Mouse (Mus musculus) gastrocnemius, adult 2 months (tissue): ENCODE data around the gene Ghr. TPM values are rescaled to one million over a fixed set of nuclear protein-coding genes. Genes with fewer than 3 reads are reported as not detected.

Source experiments
- DNase-seq: peaks from one replicate; pipeline ENCODE4 v3.0.0; 2022
- H3K27ac ChIP-seq: fragments of 200-600 bp; 2 replicates; pipeline ENCODE4 v1.8.1; 2022; ENCODE audit warnings: mild to moderate bottlenecking
- H3K4me3 ChIP-seq: fragments of 200-600 bp; 2 replicates; pipeline ENCODE4 v1.8.1; 2022; ENCODE audit warnings: mild to moderate bottlenecking, moderate library complexity
- CTCF ChIP-seq: fragments of 200-600 bp; IDR thresholded peaks from 2 replicates; pipeline ENCODE4 v1.8.1; 2022; ENCODE audit warnings: antibody characterized with exemption, mild to moderate bottlenecking, moderate library complexity
- intact Hi-C: fragments of 180-260 bp; cut with DNase I; formaldehyde crosslinking; loops from one replicate; pipeline ENCODE4 v1.15.1; 2025
- total RNA-seq, 2 experiments: library from RNA; stranded (reverse); gene quantifications; 2 replicates each; pipeline ENCODE4 v1.2.3; 2021

The Ghr gene
- total RNA-seq, 2 experiments from 2014 or later, result 136 to 166 TPM

DNA sequence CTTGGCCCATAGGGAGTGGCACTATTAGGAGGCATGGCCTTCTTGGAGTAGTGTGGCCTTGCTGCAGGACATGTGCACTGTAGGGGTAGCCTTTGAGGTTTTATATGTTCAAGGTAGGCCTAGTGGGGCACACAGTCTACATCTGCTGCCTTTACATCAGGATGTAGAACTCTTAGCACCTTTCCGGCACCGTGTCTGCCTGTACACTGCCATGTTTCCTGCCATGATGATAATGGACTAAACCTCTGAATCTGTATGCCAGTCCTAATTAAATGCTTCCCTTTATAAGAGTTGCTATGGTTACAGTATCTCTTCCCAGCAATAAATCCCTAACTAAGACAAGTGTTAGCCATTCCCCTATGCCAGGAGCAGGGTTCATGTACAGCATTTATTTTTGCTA, 76.0 kb downstream of the Ghr start:
- Histone ChIP-seq H3K27ac (no peak overlapping the region; the same call in 1 of the 2 replicates), H3K4me3 (no peak overlapping the region)
- DNase-seq, result no peak
- TF ChIP-seq CTCF, result no peak
- intact Hi-C loops, result loop anchor here (5.0 kb wide), 2 partner anchors 45 to 75 kb away; partner anchors contain the start of gene Ghr

- TF ChIP-seq CTCF, result no peak
- DNase-seq, result no peak
- intact Hi-C loops, result loop anchor here (5.0 kb wide), 2 partner anchors 42 to 78 kb away; partner anchors contain the start of gene Ghr
- H3K4me3 ChIP-seq, result no peak overlapping the region
- H3K27ac ChIP-seq, result peak overlapping the region; percentile 31
Observed at GRCm38 (mm10) chr15:3504700-3505099, 78.6 kb downstream of the Ghr start.

- no peak for DNase-seq
- no peak for TF ChIP-seq CTCF
- intact Hi-C loops, result no loop called here
- H3K27ac ChIP-seq, result peak overlapping the region; percentile 6; the same call in 1 of the 2 replicates
- no peak overlapping the region for H3K4me3 ChIP-seq
Observed at GRCm38 (mm10) chr15:3501683-3502082, 81.6 kb downstream of the Ghr start.

- Histone ChIP-seq H3K4me3 (peak overlapping the region; percentile 11; the same call in 1 of the 2 replicates), H3K27ac (peak overlapping the region; percentile 63)
- TF ChIP-seq CTCF, result no peak
- DNase-seq, result no peak
- intact Hi-C loops, result no loop called here
Observed at GRCm38 (mm10) chr15:3499020-3499419, 84.3 kb downstream of the Ghr start.

- TF ChIP-seq CTCF, result no peak
- intact Hi-C loops, result no loop called here
- H3K27ac ChIP-seq, result peak overlapping the region; percentile 63; the same call in 1 of the 2 replicates
- no peak overlapping the region for H3K4me3 ChIP-seq
- no peak for DNase-seq
Observed at GRCm38 (mm10) chr15:3497946-3498580, 85.2 kb downstream of the Ghr start.

GRCm38 (mm10) chr15:3490868-3491267, 92.4 kb downstream of the Ghr start:
- Histone ChIP-seq H3K27ac (no peak overlapping the region), H3K4me3 (no peak overlapping the region)
- intact Hi-C loops, result no loop called here
- no peak for TF ChIP-seq CTCF
- DNase-seq, result no peak

- no peak overlapping the region for H3K27ac ChIP-seq
- no peak for TF ChIP-seq CTCF
Observed at GRCm38 (mm10) chr15:3490011-3490410, 93.3 kb downstream of the Ghr start.

GRCm38 (mm10) chr15:3489180-3489579, 94.1 kb downstream of the Ghr start:
- no peak for TF ChIP-seq CTCF
- Histone ChIP-seq H3K27ac (peak overlapping the region; percentile 41; the same call in 1 of the 2 replicates), H3K4me3 (no peak overlapping the region)
- DNase-seq, result peak; percentile 14
- intact Hi-C loops, result no loop called here

More at GRCm38 (mm10) chr15:3490011-3490410, 93.3 kb downstream of the Ghr start:
- intact Hi-C loops, result no loop called here
- DNase-seq, result no peak
- no peak overlapping the region for H3K4me3 ChIP-seq

- Histone ChIP-seq H3K4me3 (no peak overlapping the region), H3K27ac (peak overlapping the region; percentile 41; the same call in 1 of the 2 replicates)
- intact Hi-C loops, result no loop called here
- DNase-seq, result no peak
- no peak for TF ChIP-seq CTCF
Observed at GRCm38 (mm10) chr15:3488601-3489000, 94.7 kb downstream of the Ghr start.

- TF ChIP-seq CTCF, result no peak
- peak; percentile 68 for DNase-seq
- intact Hi-C loops, result no loop called here
Observed at GRCm38 (mm10) chr15:3486691-3487090, 96.6 kb downstream of the Ghr start.

GRCm38 (mm10) chr15:3485367-3485766, 97.9 kb downstream of the Ghr start:
- Histone ChIP-seq H3K4me3 (no peak overlapping the region), H3K27ac (peak overlapping the region; percentile 77)
- no peak for DNase-seq
- intact Hi-C loops, result no loop called here
- TF ChIP-seq CTCF, result no peak

More at GRCm38 (mm10) chr15:3486691-3487090, 96.6 kb downstream of the Ghr start:
- no peak overlapping the region for H3K4me3 ChIP-seq
- peak overlapping the region; percentile 77 for H3K27ac ChIP-seq

DNA sequence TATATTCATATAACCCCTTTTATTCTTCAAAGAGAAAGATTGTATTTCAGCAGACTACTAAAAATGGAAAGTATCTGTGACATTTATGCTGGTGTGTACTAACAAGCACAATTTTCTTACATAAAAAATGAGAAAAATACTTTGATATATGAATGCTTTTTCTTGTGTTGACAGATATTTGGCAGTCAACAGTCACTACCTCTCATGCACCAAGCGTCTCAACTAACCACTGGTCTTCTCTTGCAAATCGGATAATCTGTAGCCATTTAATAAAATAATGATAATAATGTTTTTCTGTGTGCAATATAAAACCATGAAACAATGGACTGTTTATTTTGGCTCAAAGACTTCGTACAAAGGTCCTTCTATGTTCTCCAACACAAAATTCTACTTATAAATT, 99.8 kb downstream of the Ghr start:
- Histone ChIP-seq H3K4me3 (no peak overlapping the region), H3K27ac (peak overlapping the region; percentile 38; the same call in 1 of the 2 replicates)
- TF ChIP-seq CTCF, result no peak
- intact Hi-C loops, result no loop called here
- DNase-seq, result no peak

DNA sequence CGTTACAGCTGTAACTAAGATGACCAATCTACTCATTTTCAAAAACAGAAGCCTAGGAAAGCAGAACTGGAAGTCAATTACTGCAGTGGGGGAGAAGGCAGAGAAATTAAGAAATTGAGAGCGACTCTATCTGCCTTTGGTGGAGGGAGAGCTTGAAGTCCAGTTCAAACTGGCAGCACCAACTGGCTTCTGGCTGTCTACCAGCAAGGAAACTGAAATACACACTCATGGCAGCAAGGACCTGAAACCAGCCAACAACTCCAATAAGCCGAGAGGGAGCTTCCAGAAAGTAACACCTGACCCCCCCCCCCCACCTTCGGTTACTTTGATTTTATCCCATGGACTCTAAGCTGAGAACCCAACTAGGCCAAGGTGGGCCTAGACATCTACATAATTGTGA, 114.1 kb downstream of the Ghr start:
- DNase-seq, result peak; percentile 86
- TF ChIP-seq CTCF, result no peak
- Histone ChIP-seq H3K4me3 (peak overlapping the region; percentile 27; the same call in 1 of the 2 replicates), H3K27ac (peak overlapping the region; percentile 82)
- intact Hi-C loops, result no loop called here

- DNase-seq, result no peak
- Histone ChIP-seq H3K4me3 (no peak overlapping the region), H3K27ac (peak overlapping the region; percentile 82)
- intact Hi-C loops, result no loop called here
- no peak for TF ChIP-seq CTCF
Observed at GRCm38 (mm10) chr15:3466608-3467007, 116.7 kb downstream of the Ghr start.
